Mouse (Mus musculus) right cerebral cortex, adult 2 months (tissue): ENCODE measurements at regions not wholly inside any gene's neighbourhood (a gene's known extent, or its start where the extent isn't known, plus 50 kb on each side); places are given as distances from the start of the nearest gene placed in this dataset.
"Not testable (repeated sequence)": the region's sequence is repeated elsewhere in the genome, so short reads cannot be mapped to it uniquely, and the experiment has no call there.

Source experiments
- DNase-seq, 2 experiments: peaks; one replicate each; pipeline ENCODE4 v3.0.0; 2021 to 2022; ENCODE audit warnings: low spot score in 2 of 2

GRCm38 (mm10) chr8:37237306-37237705 lies 243.9 kb downstream of the AI429214 start:
- no peak for DNase-seq

GRCm38 (mm10) chr8:37239354-37239753 lies 245.9 kb downstream of the AI429214 start:
- no peak for DNase-seq

GRCm38 (mm10) chr8:37251234-37251633 lies 257.8 kb downstream of the AI429214 start:
- not testable (repeated sequence) for DNase-seq

GRCm38 (mm10) chr8:37291069-37291850 lies 297.9 kb downstream of the AI429214 start:
- no peak for DNase-seq
